Mouse (Mus musculus): ENCODE measurements at regions not wholly inside any gene's neighbourhood (a gene's known extent, or its start where the extent isn't known, plus 50 kb on each side); places are given as distances from the start of the nearest gene placed in this dataset.

DNA sequence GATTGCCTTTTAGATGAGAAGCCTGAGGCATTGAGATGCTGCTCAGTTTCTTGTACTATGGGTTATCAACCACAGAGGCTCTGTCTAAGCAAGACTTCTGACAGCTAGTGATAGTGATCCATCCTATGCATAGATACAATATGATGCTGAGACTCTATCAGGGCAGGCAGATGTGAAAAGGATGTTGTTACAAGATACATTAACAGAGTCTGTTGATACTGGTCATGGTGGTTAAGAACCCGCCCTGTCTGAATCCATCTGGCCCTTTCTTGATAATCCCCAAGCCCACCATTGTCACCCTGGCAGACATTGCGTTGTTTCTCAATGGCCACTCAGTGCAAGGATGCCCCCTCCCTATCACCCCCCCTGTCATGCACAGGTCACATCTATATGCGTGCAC lies 327.8 kb upstream of the Camk1g start:
- no peak for ATAC-seq (ENCODE audit: extremely low read depth, insufficient number of reproducible peaks, low FRiP score, poor library complexity, severe bottlenecking)

GRCm38 (mm10) chr1:193697001-193697400 lies 326.9 kb upstream of the Camk1g start:
- no peak for ATAC-seq (ENCODE audit: extremely low read depth, insufficient number of reproducible peaks, low FRiP score, poor library complexity, severe bottlenecking)

- no peak for ATAC-seq (ENCODE audit: extremely low read depth, insufficient number of reproducible peaks, low FRiP score, poor library complexity, severe bottlenecking)
Observed at GRCm38 (mm10) chr1:193692991-193693390, 322.9 kb upstream of the Camk1g start.

GRCm38 (mm10) chr1:193689601-193690000 lies 319.5 kb upstream of the Camk1g start:
- ATAC-seq (ENCODE audit: extremely low read depth, insufficient number of reproducible peaks, low FRiP score, poor library complexity, severe bottlenecking) = no peak

DNA sequence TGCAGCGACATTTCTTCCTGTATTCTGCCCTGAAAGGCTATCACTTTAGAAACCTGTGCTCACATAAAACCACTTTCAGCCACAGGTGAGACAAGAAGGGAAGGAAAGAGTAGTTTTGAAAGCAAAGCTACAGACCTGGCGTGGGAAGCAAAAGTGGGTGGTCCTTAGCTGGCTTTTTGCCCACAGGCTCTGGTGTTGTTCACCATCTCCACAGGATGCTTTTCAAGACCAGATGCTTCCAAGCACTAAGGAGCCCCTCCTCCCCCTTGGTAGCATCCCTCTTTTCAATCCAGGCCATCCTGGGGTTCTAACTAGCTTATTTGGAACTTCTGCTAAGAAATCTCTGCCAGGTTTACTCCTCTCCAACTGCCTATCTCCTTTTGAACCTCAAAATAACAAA lies 312.8 kb upstream of the Camk1g start:
- no peak for ATAC-seq (ENCODE audit: extremely low read depth, insufficient number of reproducible peaks, low FRiP score, poor library complexity, severe bottlenecking)

DNA sequence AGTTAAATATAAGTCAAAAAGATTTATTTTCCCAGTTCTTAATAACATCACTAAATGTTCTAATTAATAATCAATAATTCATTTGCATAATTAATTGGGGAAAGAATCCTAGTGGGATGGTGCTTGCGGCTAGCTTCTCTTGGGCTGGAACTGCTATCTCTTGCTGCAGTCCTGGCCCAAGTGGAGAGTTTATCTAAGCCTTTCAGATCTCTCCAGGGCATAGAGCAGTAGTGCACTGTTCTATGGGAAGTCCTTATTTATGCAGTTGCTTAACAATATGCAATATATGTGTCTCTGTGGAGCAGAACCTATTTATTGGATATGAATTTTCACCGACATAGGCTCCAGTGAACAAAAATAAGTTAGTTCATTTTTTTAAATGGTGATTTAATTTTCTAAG lies 308.4 kb upstream of the Camk1g start:
- no peak for ATAC-seq (ENCODE audit: extremely low read depth, insufficient number of reproducible peaks, low FRiP score, poor library complexity, severe bottlenecking)

GRCm38 (mm10) chr1:193673236-193673830 lies 303.2 kb upstream of the Camk1g start:
- ATAC-seq (ENCODE audit: extremely low read depth, insufficient number of reproducible peaks, low FRiP score, poor library complexity, severe bottlenecking) = no peak

- no peak for ATAC-seq (ENCODE audit: extremely low read depth, insufficient number of reproducible peaks, low FRiP score, poor library complexity, severe bottlenecking)
Observed at GRCm38 (mm10) chr1:193672681-193673080, 302.6 kb upstream of the Camk1g start.

DNA sequence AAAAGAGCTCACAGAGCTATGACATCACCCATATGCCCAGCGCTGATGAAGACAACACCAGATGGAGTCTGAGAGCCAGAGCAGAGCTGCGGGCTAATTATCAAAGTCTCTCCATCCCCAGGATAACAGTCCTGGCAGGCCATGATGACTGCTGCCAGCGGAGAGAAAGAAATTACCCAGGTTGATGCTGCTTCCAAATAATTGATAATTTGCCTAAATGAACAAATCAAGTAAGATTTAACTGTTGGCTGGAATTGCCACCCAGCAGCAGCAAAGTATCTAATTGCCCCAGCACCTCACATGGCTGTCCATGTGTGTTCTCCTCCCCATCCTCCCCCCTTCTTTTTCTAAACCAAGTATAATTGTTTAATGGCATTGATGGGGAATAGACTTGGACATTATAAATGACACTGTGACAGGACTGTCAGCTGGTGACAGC lies 301.7 kb upstream of the Camk1g start:
- ATAC-seq (ENCODE audit: extremely low read depth, insufficient number of reproducible peaks, low FRiP score, poor library complexity, severe bottlenecking) = no peak

DNA sequence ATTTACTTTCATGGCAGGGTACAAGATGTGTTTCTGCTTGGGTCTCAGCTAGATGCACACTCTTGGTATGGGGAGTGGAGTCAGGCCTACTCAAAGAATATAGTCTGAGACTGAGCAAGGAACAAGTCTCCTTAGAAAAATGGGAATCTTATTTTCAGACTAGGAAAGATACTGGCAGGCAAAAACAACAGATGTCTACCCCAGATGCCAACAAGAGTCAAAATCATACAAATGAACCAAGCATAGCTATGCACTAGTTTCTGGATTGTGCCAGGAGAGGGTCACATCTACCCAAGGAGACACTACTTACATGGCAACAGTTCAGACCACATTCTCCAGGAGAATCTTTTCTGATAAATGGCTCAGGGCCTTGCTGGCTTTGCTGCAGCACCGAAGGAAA lies 300.9 kb upstream of the Camk1g start:
- no peak for ATAC-seq (ENCODE audit: extremely low read depth, insufficient number of reproducible peaks, low FRiP score, poor library complexity, severe bottlenecking)

- no peak for ATAC-seq (ENCODE audit: extremely low read depth, insufficient number of reproducible peaks, low FRiP score, poor library complexity, severe bottlenecking)
Observed at GRCm38 (mm10) chr1:193670008-193670407, 299.9 kb upstream of the Camk1g start.

DNA sequence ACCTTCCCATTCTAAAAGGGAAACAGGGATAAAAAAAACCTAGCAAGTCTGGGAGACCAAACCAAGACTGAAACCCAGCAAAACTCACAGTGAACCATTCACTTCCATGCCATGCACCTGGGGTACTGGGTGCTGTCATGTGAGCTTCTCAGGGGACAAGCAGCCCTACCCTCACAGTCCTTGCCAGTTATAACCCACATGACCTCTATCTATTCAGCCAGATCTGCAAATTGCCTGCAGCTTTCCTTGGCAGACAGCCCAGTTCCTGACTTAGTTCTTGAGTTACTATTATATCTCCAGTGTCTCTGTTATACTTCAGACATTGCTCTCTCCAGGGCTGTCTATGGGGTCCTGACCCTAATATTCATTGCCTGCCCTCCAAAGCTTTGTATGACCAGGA lies 298.7 kb upstream of the Camk1g start:
- no peak for ATAC-seq (ENCODE audit: extremely low read depth, insufficient number of reproducible peaks, low FRiP score, poor library complexity, severe bottlenecking)

DNA sequence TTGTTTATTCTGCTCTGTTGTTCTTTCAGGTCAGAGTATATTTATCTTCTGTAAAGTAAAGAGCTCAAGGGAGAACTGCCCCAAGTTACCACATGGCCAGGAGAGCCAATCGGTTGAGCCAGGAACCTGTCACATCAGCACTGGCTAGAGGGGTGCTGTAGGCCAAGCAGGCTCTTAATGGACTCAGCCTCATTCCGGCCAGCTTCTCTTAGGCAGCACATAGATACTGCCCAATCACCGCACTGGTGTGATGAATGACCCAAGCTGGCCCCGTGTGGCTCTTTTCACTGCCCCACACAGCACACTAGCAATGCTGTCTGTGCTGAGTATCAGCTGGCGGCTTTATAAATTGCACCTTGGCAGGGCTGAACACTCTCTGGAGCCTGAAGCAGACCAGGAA lies 295.8 kb upstream of the Camk1g start:
- no peak for ATAC-seq (ENCODE audit: extremely low read depth, insufficient number of reproducible peaks, low FRiP score, poor library complexity, severe bottlenecking)

GRCm38 (mm10) chr1:193664569-193664968 lies 294.5 kb upstream of the Camk1g start:
- no peak for ATAC-seq (ENCODE audit: extremely low read depth, insufficient number of reproducible peaks, low FRiP score, poor library complexity, severe bottlenecking)

DNA sequence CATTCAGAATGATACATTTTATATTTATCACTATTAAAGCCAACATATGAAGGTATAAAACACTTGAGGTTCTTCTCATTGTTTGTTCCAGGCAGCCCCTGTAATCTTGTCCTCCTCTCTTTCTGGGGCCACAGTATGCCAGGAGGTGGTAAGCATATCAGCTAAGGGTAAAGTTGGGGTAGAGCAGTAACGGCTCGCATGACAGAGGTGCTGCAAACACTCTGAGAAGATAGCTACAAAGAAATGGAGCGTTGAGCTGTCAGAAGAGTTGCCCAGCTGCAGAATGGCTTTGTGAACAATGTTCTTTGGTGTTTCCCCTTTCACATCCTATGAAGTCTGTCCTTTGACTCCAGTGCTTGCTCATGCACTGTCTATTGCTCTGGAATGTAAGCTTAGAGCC lies 293.5 kb upstream of the Camk1g start:
- ATAC-seq (ENCODE audit: extremely low read depth, insufficient number of reproducible peaks, low FRiP score, poor library complexity, severe bottlenecking) = no peak

- no peak for ATAC-seq (ENCODE audit: extremely low read depth, insufficient number of reproducible peaks, low FRiP score, poor library complexity, severe bottlenecking)
Observed at GRCm38 (mm10) chr1:193662166-193662890, 292.2 kb upstream of the Camk1g start.

GRCm38 (mm10) chr1:193661377-193661776 lies 291.3 kb upstream of the Camk1g start:
- ATAC-seq (ENCODE audit: extremely low read depth, insufficient number of reproducible peaks, low FRiP score, poor library complexity, severe bottlenecking) = no peak

GRCm38 (mm10) chr1:193655076-193655677 lies 285.1 kb upstream of the Camk1g start:
- ATAC-seq (ENCODE audit: extremely low read depth, insufficient number of reproducible peaks, low FRiP score, poor library complexity, severe bottlenecking) = no peak

DNA sequence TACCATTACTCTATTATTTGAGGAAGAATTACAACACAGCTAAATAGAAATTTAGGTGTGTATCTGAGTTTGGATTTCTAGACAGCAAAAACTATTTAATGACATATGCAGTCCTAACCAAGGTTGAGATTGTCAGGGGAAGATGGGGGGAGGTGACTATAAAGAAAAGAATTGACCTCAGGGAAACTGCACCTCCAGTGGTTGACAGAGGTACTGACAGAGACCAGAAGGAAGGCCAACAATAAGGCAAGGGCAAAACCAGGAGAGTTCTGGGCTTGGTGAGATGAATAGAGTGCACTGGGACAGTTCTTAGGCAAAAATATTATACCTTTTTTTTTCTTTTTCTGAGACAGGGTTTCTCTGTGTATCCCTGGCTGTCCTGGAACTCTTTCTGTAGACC lies 280.2 kb upstream of the Camk1g start:
- no peak for ATAC-seq (ENCODE audit: extremely low read depth, insufficient number of reproducible peaks, low FRiP score, poor library complexity, severe bottlenecking)

DNA sequence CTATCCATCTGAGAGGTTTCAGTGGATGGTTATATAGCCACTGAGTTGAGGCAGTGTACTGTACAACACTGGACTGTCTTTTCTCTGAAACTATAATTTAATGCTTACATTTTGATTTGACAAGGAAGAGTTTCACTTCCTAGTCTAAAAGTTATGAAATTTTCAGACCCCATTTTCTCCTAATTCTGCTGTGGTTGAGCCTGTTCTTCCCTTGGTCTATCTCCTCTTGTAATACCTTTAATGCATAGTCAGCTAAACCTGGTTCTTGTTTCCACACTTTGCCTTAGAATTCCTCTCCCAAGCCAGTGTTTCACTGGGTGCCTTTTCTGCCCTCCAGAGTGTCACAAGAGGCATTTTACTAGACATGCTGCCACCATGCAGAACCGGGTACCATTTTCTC lies 279.3 kb upstream of the Camk1g start:
- no peak for ATAC-seq (ENCODE audit: extremely low read depth, insufficient number of reproducible peaks, low FRiP score, poor library complexity, severe bottlenecking)

Measured in neutrophil, adult 5-6 weeks (primary cell).